Mouse (Mus musculus): ENCODE results near the gene Smad6. TPM values are rescaled to one million over a fixed set of nuclear protein-coding genes. Genes with fewer than 3 reads are reported as not detected.

Smad6 gene
- total RNA-seq, 4 experiments from 2014 or later: 1.9 to 2.8 (median 2.1) TPM

DNA sequence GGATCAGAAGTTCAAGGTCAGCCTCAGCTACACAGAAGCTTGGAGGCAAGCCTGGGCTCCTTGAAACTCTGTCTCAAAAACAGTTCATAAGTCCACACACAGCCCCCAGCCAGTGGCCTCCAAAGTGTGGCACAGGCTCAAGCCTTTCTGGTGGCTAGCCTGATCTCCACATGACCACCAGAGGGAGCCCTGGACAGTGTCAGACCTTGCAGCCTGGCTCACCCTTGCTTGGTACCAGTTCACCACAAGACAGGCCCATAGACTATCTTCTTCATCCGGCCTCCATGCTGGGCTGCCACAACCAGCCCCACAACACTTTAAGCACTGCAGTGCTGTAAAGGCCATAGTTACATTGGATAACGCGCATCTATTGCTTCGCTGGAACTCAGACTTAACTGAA lies 103.6 kb downstream of the Smad6 start:
- DNase-seq (ENCODE audit: low spot score in 2 of 2): peak; percentile 23 to 46

DNA sequence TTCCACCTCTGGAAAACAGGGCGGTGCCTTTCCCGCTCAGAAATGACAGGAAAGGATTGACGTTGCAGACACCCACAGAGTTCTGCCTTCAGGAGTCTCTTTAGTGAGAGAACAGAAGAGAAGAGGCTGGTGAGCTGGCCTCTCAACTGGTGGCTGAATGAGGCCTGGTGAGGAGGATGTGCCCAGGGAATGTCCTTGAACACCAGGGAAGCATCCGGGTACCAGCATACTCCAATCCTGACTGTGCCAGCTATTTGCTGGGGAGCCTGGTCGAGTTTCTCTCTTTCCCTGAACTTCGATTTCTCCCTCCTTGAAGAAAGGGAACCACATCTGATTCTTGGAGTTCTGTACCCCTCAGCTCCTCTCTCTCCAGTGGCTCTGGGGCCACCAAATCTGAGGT lies 105.4 kb downstream of the Smad6 start:
- DNase-seq (ENCODE audit: low spot score in 2 of 2): no peak

DNA sequence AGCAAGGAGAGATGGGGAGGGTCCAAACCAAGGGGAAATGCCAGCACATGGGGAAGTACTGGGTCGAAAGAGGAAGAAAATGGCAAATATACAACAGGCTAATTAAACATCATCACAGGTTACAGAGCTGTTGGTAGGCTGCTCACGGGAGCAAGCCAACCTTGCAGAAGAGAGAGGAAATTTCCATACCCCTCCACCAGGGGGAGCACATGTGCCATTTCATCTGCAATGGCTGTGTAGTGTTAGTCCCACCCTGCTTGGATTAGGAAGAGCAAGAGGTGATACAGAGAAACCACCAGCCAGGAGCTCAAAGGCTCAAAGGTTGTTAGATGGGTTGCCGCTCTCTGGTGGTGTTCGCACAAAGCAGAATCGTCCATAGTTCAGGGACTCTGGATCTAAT lies 105.9 kb downstream of the Smad6 start:
- no peak for DNase-seq (ENCODE audit: low spot score in 2 of 2)

DNA sequence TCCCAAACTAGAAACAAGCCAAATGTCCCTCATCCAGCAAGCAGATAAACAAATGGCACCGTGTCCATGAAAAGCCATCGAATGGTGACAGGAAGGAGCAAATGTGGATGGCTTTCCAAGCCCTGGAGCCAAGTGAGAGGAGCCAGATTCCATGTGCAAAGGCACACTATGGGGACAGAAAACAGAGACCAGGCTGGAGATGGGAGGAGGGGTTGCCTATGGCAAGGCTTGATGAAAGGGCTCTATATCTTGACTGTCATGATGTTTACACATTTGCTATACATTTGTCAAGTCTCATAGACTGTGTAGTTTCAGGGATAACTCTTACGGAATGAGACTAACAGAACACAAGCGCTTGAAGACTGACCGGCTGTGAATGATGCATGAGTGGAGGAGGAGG lies 106.9 kb downstream of the Smad6 start:
- no peak for DNase-seq (ENCODE audit: low spot score in 2 of 2)

DNA sequence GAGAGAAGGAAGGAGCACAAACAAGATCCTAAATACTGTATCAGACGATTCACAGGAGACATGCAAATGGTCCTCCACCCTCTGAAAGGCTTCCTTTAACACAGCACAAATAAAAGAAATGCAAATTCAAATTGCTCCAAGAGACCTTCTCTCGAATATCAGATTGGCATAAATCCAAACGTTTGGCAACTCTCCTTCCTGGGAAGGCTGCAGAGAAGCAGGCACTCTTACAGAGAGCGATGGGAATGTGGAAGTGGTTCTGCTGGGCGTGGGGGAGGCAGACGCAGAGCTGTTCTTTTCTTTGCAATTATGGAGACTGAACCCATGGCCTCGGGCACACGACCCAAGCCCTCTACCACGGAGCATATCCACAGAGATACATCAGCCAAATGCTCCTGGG lies 109.8 kb downstream of the Smad6 start:
- no peak for DNase-seq (ENCODE audit: low spot score in 2 of 2)

DNA sequence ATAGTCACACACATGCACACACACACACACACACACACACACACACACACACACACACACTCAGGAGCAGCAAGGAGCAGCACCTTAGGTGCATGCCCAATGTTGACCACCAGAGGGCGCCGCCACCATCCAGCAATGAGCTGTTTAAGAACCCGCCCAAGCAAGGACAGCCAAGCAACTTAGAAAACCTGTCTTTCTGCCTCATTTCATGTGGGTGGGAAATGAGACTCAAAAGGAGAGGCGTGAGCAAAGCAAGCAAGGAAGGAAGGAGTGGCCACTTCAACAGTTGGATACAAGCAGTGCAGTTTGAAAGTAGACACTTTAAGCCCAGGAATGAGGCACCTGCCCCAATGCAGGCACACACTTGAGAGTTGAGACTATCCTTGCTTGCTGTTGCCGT lies 112.2 kb downstream of the Smad6 start:
- peak; percentile 61 to 70 for DNase-seq (ENCODE audit: low spot score in 2 of 2)

DNA sequence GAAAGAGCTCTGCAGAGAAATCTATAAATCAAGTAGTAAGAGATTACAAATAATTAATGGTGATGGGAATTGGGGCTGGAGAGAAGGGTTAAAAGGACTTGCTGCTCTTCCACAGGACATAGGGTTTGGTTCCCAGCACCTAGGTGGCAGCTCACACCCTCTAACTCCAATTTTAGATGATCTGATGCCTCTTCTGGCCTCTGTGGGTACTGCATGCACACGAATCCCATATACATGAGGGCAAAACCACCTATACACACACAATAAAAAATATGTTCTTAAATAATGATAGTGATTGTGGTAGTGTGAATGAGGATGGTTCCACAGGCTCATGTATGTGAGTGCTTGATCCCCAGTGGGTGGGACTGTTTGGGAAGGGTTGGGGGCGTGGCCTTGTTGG lies 117.3 kb downstream of the Smad6 start:
- DNase-seq (ENCODE audit: low spot score in 2 of 2): no peak

Other genes with a start within 250 kb of the Smad6 start
- under 1 TPM in 1 of 4 experiments, not detected in 3; 0.27 TPM for gene Lctl, start 95.1 kb upstream of the Smad6 start, total RNA-seq (2022)
- 1 to 10 TPM; 4.0 to 4.7 (median 4.4) TPM for gene Zwilch, start 151.0 kb upstream of the Smad6 start, total RNA-seq (2022)
- gene Rpl4, start 151.3 kb upstream of the Smad6 start, total RNA-seq (2022): 100 to 1,000 TPM; 558 to 632 (median 593) TPM
- 10 to 100 TPM; 18.7 to 25.0 (median 23.0) TPM for gene Snapc5, start 157.2 kb upstream of the Smad6 start, total RNA-seq (2022)
- 1 to 10 TPM; 1.9 to 2.9 (median 2.5) TPM for gene Uchl4, start 213.1 kb upstream of the Smad6 start, total RNA-seq (2022)
- gene Map2k1, start 231.6 kb upstream of the Smad6 start, total RNA-seq (2022): 100 to 1,000 TPM; 274 to 294 (median 288) TPM